Mouse (Mus musculus): ENCODE data around the gene Tmem135. TPM values are rescaled to one million over a fixed set of nuclear protein-coding genes. Genes with fewer than 3 reads are reported as not detected.

Tmem135 gene
- polyA plus RNA-seq, 1 experiment from 2014 or later: 15.1 TPM

DNA sequence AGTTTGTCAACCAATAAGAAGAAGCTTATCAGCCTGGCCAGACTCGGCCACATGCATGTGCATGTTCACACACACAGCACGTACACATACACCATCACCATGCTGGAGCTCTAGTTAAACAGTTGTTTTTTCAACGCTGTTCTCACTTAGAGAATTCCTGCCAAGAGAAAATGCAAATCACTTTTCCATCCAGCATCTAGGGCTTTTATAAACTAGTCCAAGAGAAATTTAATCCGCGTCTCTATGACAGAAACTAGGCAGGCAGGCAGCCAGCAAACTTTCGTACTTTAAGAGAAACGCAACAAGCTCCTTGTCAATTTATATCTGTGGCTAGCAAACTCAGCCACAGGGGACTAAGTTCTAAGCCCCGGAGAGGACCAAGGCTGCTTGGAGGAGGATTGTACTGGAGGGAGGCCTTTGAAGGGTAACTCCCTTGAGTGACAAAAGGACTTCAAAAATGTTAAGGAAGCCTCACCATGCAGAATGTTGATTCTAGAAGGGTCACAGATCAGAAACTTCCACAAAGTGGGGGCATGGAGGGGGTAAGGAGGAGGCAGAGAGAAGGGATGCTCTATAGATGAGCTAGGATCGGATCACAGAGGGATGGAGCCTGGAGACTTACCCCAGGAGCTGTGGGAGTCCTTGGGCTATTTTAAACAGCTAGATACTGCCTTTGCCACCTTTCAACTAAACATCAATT lies 29.3 kb upstream of the Tmem135 start:
- H3K4me2 ChIP-seq: no peak overlapping the region
- H3K27ac ChIP-seq (ENCODE audit: low read depth, low read length): no peak overlapping the region
- 84% methylated on average over 9 of the region's 9 CpGs for WGBS
- H3K4me1 ChIP-seq (ENCODE audit: control insufficient read depth, insufficient read depth, low read length): no peaks in the 10 kb centered on the region
- no peaks in the 10 kb centered on the region for H3K9me3 ChIP-seq (ENCODE audit: control insufficient read depth, low read length)
- no peak overlapping the region for H3K4me3 ChIP-seq (ENCODE audit: low read depth, low read length)
- no peak overlapping the region for H3K9ac ChIP-seq (ENCODE audit: low read length)
- DNase-seq (ENCODE audit: low spot score, missing footprints): peak; percentile 47
- no peak for ATAC-seq (ENCODE audit: low FRiP score)
- no peaks in the 10 kb centered on the region for H3K36me3 ChIP-seq (ENCODE audit: control insufficient read depth, insufficient read depth, low read length)
- H3K27me3 ChIP-seq (ENCODE audit: control insufficient read depth, insufficient read depth, low read length): no peaks in the 10 kb centered on the region

- H3K4me2 ChIP-seq: no peak overlapping the region
- H3K4me3 ChIP-seq (ENCODE audit: low read depth, low read length): no peak overlapping the region
- ATAC-seq (ENCODE audit: low FRiP score) (no peak), DNase-seq (ENCODE audit: low spot score, missing footprints) (peak; percentile 51)
- WGBS: 85% methylated on average over 2 of the region's 2 CpGs
- no peaks in the 10 kb centered on the region for H3K9me3 ChIP-seq (ENCODE audit: control insufficient read depth, low read length)
- H3K4me1 ChIP-seq (ENCODE audit: control insufficient read depth, insufficient read depth, low read length): no peaks in the 10 kb centered on the region
- H3K9ac ChIP-seq (ENCODE audit: low read length): no peak overlapping the region
- H3K27me3 ChIP-seq (ENCODE audit: control insufficient read depth, insufficient read depth, low read length): no peaks in the 10 kb centered on the region
- H3K36me3 ChIP-seq (ENCODE audit: control insufficient read depth, insufficient read depth, low read length): no peaks in the 10 kb centered on the region
- H3K27ac ChIP-seq (ENCODE audit: low read depth, low read length): no peak overlapping the region
Observed at GRCm38 (mm10) chr7:89431185-89431584, 27.2 kb upstream of the Tmem135 start.

DNA sequence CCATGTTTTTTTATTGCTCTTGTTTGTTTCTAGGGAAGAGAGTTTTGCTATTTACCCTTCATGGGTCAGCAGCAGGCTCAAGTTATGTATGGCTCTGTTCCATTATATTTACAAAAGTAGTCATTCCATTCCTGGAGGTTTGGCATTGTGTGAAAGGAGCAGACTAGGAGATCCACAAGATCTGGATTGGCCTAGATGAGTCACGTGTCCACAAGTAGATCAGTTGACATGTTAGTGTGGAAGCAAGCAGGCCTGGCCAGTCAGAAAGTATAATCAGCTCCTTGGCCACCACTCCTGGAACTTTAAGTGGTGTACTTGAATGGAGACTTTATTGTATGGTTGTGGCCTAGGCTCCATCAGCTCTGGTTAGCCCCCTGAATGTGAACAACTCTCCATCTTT lies 25.3 kb upstream of the Tmem135 start:
- Histone ChIP-seq H3K4me3 (ENCODE audit: low read depth, low read length) (no peak overlapping the region), H3K9me3 (ENCODE audit: control insufficient read depth, low read length) (no peaks in the 10 kb centered on the region), H3K4me1 (ENCODE audit: control insufficient read depth, insufficient read depth, low read length) (no peaks in the 10 kb centered on the region), H3K27ac (ENCODE audit: low read depth, low read length) (no peak overlapping the region), H3K27me3 (ENCODE audit: control insufficient read depth, insufficient read depth, low read length) (no peaks in the 10 kb centered on the region), H3K4me2 (no peak overlapping the region), H3K36me3 (ENCODE audit: control insufficient read depth, insufficient read depth, low read length) (no peaks in the 10 kb centered on the region), H3K9ac (ENCODE audit: low read length) (no peak overlapping the region)
- WGBS: 76% methylated on average over 1 of the region's 1 CpGs
- DNase-seq (ENCODE audit: low spot score, missing footprints) (no peak), ATAC-seq (ENCODE audit: low FRiP score) (no peak)

DNA sequence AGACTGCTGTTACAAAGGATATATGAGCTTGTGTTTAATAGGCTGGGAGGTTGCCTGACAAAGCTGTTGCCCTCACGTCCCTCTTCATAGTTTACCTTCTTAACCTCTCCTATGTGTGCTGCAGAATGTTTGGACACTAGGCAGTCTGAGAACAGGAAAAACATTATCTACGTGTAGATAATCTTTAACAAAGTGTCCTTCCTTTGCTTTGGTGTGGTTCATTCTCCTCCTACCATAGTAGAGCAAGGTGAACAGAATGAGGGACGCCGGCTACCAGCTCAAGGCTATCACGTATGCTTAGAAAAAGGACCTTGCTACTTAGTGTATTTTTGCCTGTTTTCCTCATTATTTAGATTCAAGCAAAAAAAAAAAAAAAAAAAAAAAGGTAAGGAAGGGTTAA lies 24.8 kb upstream of the Tmem135 start:
- WGBS: 86% methylated on average over 5 of the region's 5 CpGs
- no peak for ATAC-seq (ENCODE audit: low FRiP score)
- no peak overlapping the region for H3K4me3 ChIP-seq (ENCODE audit: low read depth, low read length)

GRCm38 (mm10) chr7:89427101-89427500 lies 23.1 kb upstream of the Tmem135 start:
- no peak overlapping the region for H3K4me3 ChIP-seq (ENCODE audit: low read depth, low read length)
- H3K4me2 ChIP-seq: no peak overlapping the region
- no peaks in the 10 kb centered on the region for H3K27me3 ChIP-seq (ENCODE audit: control insufficient read depth, insufficient read depth, low read length)
- no peak overlapping the region for H3K9ac ChIP-seq (ENCODE audit: low read length)
- no peaks in the 10 kb centered on the region for H3K36me3 ChIP-seq (ENCODE audit: control insufficient read depth, insufficient read depth, low read length)
- no peak for ATAC-seq (ENCODE audit: low FRiP score)
- H3K27ac ChIP-seq (ENCODE audit: low read depth, low read length): no peak overlapping the region
- H3K4me1 ChIP-seq (ENCODE audit: control insufficient read depth, insufficient read depth, low read length): no peaks in the 10 kb centered on the region
- DNase-seq (ENCODE audit: low spot score, missing footprints): peak; percentile 53
- 61% methylated on average over 5 of the region's 5 CpGs for WGBS
- H3K9me3 ChIP-seq (ENCODE audit: control insufficient read depth, low read length): no peaks in the 10 kb centered on the region

More for the DNA sequence above, 24.8 kb upstream of the Tmem135 start:
- Histone ChIP-seq H3K27me3 (ENCODE audit: control insufficient read depth, insufficient read depth, low read length) (no peaks in the 10 kb centered on the region), H3K4me2 (no peak overlapping the region), H3K9ac (ENCODE audit: low read length) (no peak overlapping the region), H3K4me1 (ENCODE audit: control insufficient read depth, insufficient read depth, low read length) (no peaks in the 10 kb centered on the region), H3K27ac (ENCODE audit: low read depth, low read length) (no peak overlapping the region), H3K36me3 (ENCODE audit: control insufficient read depth, insufficient read depth, low read length) (no peaks in the 10 kb centered on the region), H3K9me3 (ENCODE audit: control insufficient read depth, low read length) (no peaks in the 10 kb centered on the region)
- DNase-seq (ENCODE audit: low spot score, missing footprints): no peak

DNA sequence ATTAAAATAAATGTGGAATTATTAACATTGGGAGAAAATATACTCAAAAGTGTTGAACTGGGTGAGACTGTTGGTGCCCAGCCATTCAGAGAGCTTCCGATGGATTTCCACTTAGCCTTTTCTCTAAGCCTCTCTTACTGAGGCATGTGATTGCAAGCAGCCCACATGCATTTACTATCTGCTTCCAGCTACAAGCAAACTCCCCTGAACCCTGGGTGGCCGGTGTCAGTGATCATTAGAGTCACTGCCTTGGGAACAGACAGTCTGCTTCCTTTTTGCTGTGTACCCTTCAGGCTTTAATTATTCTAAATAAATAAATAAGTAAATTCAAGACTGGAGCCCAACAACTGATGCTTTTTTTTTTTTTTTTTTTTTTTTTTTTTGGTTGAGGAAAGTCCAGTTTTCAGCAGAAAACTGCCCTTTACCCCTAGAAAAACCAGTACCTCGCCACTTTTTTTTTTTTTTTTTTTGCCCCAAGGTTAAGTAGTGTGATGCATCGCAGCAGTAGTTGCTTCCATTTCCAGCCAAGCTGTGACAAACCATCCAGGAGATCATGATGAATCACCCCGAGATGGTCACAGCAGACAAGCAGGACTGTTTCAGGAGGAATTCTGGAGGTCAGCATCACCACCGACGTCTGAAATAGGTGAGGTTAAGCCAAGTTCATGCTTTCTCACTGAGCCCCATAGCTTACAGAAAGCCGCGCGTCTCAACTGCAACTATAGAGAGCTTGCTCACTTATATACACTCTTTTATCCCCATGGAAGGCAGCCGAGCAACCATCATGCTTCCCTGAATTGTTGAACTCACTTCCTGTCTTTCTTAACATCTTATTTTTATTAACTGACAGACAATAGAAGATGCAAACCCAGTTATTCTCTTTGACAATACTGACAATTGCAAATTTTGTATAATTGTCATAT lies 22.0 kb upstream of the Tmem135 start:
- DNase-seq (ENCODE audit: low spot score, missing footprints): peak; percentile 84
- no peaks in the 10 kb centered on the region for H3K9me3 ChIP-seq (ENCODE audit: control insufficient read depth, low read length)

DNA sequence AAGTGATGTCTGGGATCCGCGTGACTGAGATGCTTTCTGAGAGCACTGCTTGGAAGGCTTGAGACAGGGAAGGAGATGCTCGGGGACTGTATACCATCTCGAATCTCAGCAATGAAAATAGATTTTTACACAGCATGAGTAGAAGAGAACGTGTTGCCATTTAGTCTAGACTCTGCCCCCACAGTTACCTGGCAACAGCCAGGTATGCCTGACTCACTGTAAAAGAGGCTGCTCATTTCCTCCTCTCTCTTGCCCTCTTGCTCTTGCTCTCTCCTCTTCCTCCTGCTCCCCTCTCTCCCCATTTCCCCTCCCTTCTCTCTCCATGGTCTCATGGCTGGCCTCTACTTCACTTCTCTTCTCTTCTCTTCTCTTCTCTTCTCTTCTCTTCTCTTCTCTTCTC lies 20.6 kb upstream of the Tmem135 start:
- 86% methylated on average over 5 of the region's 5 CpGs for WGBS
- Histone ChIP-seq H3K4me1 (ENCODE audit: control insufficient read depth, insufficient read depth, low read length) (no peaks in the 10 kb centered on the region), H3K36me3 (ENCODE audit: control insufficient read depth, insufficient read depth, low read length) (no peaks in the 10 kb centered on the region), H3K27ac (ENCODE audit: low read depth, low read length) (no peak overlapping the region), H3K27me3 (ENCODE audit: control insufficient read depth, insufficient read depth, low read length) (no peaks in the 10 kb centered on the region), H3K4me3 (ENCODE audit: low read depth, low read length) (no peak overlapping the region), H3K4me2 (no peak overlapping the region), H3K9me3 (ENCODE audit: control insufficient read depth, low read length) (no peaks in the 10 kb centered on the region), H3K9ac (ENCODE audit: low read length) (no peak overlapping the region)
- DNase-seq (ENCODE audit: low spot score, missing footprints): no peak
- ATAC-seq (ENCODE audit: low FRiP score): no peak

More for the DNA sequence above, 22.0 kb upstream of the Tmem135 start:
- no peak overlapping the region for H3K4me2 ChIP-seq
- no peaks in the 10 kb centered on the region for H3K27me3 ChIP-seq (ENCODE audit: control insufficient read depth, insufficient read depth, low read length)
- H3K9ac ChIP-seq (ENCODE audit: low read length): no peak overlapping the region
- H3K4me1 ChIP-seq (ENCODE audit: control insufficient read depth, insufficient read depth, low read length): no peaks in the 10 kb centered on the region
- 71% methylated on average over 11 of the region's 11 CpGs for WGBS
- H3K4me3 ChIP-seq (ENCODE audit: low read depth, low read length): no peak overlapping the region
- no peaks in the 10 kb centered on the region for H3K36me3 ChIP-seq (ENCODE audit: control insufficient read depth, insufficient read depth, low read length)
- H3K27ac ChIP-seq (ENCODE audit: low read depth, low read length): no peak overlapping the region
- ATAC-seq (ENCODE audit: low FRiP score): no peak

GRCm38 (mm10) chr7:89423688-89424255 lies 19.8 kb upstream of the Tmem135 start:
- WGBS: 72% methylated on average over 8 of the region's 8 CpGs
- DNase-seq (ENCODE audit: low spot score, missing footprints) (peak; percentile 79), ATAC-seq (ENCODE audit: low FRiP score) (no peak)
- no peaks in the 10 kb centered on the region for H3K27me3 ChIP-seq (ENCODE audit: control insufficient read depth, insufficient read depth, low read length)
- H3K9ac ChIP-seq (ENCODE audit: low read length): no peak overlapping the region
- H3K27ac ChIP-seq (ENCODE audit: low read depth, low read length): no peak overlapping the region
- no peaks in the 10 kb centered on the region for H3K4me1 ChIP-seq (ENCODE audit: control insufficient read depth, insufficient read depth, low read length)
- H3K36me3 ChIP-seq (ENCODE audit: control insufficient read depth, insufficient read depth, low read length): no peaks in the 10 kb centered on the region
- H3K4me3 ChIP-seq (ENCODE audit: low read depth, low read length): no peak overlapping the region
- H3K9me3 ChIP-seq (ENCODE audit: control insufficient read depth, low read length): no peaks in the 10 kb centered on the region
- H3K4me2 ChIP-seq: no peak overlapping the region

GRCm38 (mm10) chr7:89423194-89423593 lies 19.2 kb upstream of the Tmem135 start:
- H3K9me3 ChIP-seq (ENCODE audit: control insufficient read depth, low read length): no peaks in the 10 kb centered on the region
- no peak overlapping the region for H3K4me3 ChIP-seq (ENCODE audit: low read depth, low read length)
- no peaks in the 10 kb centered on the region for H3K27me3 ChIP-seq (ENCODE audit: control insufficient read depth, insufficient read depth, low read length)
- no peaks in the 10 kb centered on the region for H3K4me1 ChIP-seq (ENCODE audit: control insufficient read depth, insufficient read depth, low read length)
- 46% methylated on average over 5 of the region's 5 CpGs for WGBS
- H3K9ac ChIP-seq (ENCODE audit: low read length): no peak overlapping the region
- no peak for ATAC-seq (ENCODE audit: low FRiP score)
- DNase-seq (ENCODE audit: low spot score, missing footprints): peak; percentile 81
- no peaks in the 10 kb centered on the region for H3K36me3 ChIP-seq (ENCODE audit: control insufficient read depth, insufficient read depth, low read length)
- no peak overlapping the region for H3K27ac ChIP-seq (ENCODE audit: low read depth, low read length)
- H3K4me2 ChIP-seq: no peak overlapping the region
